Mouse (Mus musculus) thymus, postnatal 0 days (tissue): Measurements from ENCODE around the gene Gm20481. TPM values are rescaled to one million over a fixed set of nuclear protein-coding genes. Genes with fewer than 3 reads are reported as not detected.
"Not testable (repeated sequence)": the region's sequence is repeated elsewhere in the genome, so short reads cannot be mapped to it uniquely, and the experiment has no call there.

Source experiments
- DNase-seq: peaks from one replicate; pipeline ENCODE4 v3.0.0-alpha.2; 2015; ENCODE audit warnings: low spot score
- polyA plus RNA-seq: library from polyadenylated mRNA; unstranded; fragments of >200 nt; fragmentation: Nextera tagmentation; extraction: Ambion mirVana; gene quantifications from 2 replicates; pipeline ENCODE4 v1.2.1, GENCODE M21; 2015

Gene Gm20481
- polyA plus RNA-seq, 1 experiment from 2014 or later, result not detected

- no peak for DNase-seq
Observed at GRCm38 (mm10) chr17:34951636-34952377, 17.9 kb upstream of the Gm20481 start.

DNA sequence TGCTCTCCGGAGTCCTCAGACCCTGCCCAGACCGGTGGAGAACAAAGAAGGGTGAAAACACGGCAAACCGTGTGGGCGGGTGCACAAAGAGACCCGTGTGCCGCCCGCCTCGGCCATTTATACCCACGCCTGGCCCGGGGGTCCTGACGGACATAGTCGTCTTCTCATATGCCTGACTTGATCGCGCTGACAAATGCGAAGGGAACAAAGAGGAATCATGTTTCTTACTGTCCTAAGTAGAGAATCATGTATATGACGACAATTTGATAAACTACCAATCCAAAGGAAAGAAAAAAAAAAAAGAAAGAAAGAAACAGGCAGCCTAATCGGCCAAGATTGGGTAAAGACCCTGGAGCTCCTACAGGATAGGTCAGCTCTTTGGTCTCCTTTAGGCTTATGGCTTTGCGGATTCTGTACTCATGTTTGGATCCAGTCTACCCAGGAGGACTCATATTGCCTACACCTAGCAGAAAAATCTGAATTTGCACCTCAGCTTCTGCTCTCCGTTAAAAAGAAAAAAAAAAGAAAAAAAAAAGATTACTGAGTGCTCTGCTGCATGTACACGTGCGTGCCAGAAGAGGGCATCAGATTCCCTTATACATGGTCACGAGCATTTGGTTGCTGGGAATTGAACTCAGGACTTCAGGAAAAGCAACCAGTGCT lies 17.2 kb upstream of the Gm20481 start:
- DNase-seq, result peak; percentile 76

- DNase-seq, result no peak
Observed at GRCm38 (mm10) chr17:34953258-34953657, 16.5 kb upstream of the Gm20481 start.

DNA sequence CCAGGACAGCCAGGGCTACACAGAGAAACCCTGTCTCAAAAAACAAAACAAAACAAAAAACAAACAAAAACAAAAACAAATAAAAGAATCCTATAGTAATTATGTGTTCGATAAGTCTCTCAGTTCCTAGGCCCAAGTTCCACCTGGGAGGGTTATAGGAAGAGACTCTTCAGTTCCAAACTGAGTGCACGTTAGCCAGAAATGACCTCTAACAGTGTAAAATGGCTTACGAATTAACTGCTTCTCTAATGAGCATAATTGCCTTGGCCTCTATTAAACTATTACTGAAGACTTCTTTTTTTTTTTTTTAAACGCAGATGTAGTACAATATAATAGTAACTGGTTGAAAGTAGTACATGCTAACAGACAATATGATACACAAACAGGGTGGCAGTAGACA lies 15.8 kb upstream of the Gm20481 start:
- DNase-seq, result no peak

DNA sequence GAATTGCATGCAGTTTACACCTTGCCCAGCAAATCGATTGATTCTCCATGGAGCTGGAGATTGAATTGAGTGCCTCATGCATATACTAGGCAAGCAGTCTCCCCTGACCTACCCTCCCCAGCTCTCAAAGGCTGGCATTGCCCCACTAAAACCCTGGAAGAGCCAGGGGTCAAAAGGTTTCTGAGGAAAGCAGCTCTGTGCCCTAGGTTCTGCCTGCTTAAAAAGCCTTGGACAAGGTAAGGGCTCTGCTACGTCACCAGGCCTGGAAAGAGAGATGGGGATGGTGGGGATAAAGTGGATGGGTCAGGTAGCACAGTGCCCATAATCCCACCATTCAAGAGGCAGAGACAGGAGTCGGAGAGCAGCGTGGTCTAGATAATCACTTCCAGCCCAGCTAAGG lies 14.9 kb upstream of the Gm20481 start:
- no peak for DNase-seq

DNA sequence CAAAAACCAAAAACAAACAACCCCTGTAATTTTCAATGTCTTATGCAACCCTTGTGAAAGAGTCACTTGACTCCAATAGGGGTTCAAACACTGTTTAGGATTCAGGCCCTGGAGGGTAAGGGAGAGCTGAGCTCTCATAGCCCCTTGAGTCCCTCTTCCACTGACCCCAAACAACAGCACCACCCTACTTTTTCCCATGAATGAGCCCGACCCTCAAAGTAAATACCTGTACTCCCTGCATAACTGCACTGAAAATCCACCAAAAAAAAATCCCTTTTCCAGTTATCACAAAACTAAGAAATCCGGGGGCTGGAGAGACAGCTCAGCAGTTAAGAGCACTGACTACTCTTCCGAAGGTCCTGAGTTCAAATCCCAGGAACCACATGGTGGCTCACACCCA lies 13.8 kb upstream of the Gm20481 start:
- DNase-seq, result no peak

DNA sequence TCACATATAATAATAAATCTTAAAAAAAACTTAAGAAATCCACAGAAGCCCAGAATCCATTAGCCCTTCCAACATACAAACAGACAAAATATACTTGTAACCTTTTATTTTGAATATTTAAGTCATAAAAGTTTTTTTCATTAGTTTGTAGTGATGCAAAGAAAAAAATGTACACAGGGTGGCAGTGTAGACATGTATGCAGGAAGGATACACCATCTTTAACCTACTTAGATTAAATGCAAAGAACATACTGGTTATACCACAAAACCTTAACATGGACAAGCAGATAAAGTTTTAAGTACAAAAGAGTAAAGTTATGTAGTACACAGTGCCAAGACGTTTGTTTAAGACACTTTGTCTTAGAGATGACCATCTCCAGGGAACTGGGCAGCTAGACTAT lies 13.4 kb upstream of the Gm20481 start:
- peak; percentile 40 for DNase-seq

- DNase-seq, result not testable (repeated sequence)
Observed at GRCm38 (mm10) chr17:34957291-34957690, 12.4 kb upstream of the Gm20481 start.

DNA sequence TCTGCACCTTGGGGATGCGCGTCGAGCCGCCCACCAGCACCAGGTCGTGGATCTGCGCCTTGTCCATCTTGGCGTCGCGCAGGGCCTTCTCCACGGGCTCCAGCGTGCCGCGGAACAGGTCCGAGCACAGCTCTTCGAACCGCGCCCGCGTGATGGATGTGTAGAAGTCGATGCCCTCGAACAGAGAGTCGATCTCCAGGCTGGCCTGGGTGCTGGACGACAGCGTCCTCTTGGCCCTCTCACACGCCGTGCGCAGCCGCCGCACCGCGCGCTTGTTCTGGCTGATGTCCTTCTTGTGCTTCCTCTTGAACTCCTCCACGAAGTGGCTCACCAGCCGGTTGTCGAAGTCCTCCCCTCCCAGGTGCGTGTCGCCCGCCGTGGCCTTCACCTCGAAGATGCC lies 11.7 kb upstream of the Gm20481 start:
- DNase-seq, result not testable (repeated sequence)

- DNase-seq, result not testable (repeated sequence)
Observed at GRCm38 (mm10) chr17:34958734-34959129, 11.0 kb upstream of the Gm20481 start.

DNA sequence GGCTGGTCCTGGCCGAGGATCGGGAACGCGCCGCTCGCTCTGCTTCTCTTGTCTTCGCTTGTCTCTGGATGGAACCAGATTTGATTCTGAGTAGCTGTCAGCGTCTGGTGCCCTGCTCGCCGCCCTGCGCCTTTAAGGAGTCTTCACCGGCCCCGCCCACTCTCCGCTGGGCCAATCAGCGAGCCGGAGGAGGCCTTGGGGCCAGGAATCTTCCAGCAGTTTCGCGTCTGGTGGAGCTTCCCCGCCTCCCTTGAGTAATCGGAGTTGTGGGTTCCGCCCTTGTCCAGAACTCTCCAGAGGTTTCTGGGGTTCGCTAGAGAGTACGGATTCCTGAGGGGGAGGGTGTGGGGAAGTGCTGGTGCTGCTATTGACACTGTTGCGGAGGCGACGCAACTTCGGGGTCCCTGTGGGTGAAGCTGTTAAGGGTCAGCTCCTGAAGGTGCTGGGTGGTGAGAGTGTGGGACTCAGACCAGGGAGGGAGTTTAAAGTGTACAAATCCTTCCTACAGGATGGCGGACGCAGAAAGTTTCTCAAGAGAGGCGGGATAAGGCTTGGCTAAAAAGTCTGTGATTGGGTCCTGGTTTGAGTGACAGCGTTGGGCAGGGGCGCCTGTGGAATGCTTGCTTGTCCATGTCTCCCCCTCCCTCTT lies 10.5 kb upstream of the Gm20481 start, which contains the start of gene Hspa1b:
Gene Hspa1b (minus strand): TSS at position 109 of the 649 bp plus-strand sequence.
- DNase-seq, result peak; percentile 60

DNA sequence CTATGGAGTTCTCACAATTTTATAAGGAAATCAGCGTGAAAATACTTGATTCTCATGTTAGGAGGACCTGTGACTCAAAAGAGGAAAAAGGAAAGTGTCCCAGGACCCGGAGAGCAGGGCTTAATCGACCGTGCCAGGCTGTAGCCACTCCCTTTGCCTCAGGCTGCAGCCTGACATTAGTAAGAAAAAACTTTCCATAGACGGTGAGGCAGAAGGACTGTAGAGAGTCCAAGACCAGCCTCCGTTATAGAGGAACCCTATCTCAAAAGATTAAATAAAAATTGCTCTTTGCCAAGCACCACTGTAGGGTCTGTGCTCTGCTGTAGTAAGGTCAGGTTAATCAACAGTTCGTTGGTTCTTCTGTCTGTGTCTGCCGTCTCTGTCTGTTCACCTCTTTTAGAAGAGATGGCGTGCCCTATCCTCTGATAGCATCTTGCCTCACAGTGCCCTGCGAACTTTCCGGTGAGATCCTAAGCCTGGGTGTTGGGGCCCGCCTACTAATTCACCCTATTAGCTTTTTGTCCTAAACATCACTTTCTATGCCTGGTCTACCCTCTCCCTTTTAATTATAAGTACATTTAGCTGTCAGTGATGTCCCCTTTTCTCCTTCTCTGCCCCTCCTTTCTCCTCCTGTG lies 9.7 kb upstream of the Gm20481 start:
- DNase-seq, result no peak

DNA sequence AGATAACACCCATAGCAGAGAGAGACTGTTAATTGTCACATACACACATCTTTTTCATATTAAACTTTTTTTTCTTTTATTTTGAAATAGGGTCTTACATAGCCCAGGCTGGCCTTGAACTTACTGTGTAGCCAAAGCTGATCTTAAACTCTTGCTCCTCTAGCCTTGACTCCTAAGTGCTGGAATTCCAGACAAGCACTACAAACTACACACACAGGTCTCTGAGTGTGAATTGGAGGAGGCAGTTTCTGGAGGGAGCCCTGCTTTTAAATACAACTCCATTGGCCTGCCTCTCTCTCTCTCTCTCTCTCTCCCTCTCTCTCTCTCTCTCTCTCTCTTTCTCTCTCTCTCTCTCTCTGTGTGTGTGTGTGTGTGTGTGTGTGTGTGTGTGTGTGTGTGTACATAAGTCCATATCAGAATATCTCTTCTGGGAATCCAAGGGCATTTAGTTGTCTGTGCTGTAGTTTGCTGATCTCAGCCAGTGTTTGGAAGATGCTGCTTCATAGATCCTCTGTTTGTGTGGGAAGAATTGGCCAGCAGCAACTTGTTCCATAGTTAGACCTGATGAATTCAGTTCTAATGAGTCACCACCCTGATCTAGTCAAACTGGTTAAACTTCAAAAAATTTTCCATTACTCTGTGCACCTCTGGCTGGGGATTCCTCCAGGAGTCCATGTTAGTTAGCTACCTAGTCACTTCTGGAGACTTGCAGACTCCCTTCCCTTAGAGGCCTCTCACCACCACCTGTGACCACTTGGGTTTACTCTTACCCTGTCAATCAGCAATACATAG lies 8.8 kb upstream of the Gm20481 start:
- DNase-seq, result no peak

DNA sequence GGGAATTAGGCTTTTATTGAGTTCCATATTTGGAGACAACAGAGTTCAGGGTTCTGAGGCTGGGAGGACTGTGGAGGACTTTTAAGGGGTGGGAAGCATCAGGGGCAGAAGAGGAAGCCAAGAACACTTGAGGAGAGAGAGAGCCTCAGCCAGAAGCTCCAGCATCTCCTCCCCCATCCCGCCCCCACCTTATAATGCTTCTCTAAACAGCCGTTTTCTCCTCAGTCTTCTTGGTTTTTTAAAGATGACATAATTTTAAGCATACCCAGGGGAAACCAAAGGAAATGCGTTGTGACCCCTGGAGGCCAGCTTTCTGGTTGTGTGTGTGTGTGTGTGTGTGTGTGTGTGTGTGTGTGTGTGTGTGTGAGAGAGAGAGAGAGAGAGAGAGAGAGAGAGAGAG lies 7.6 kb upstream of the Gm20481 start:
- DNase-seq, result no peak

DNA sequence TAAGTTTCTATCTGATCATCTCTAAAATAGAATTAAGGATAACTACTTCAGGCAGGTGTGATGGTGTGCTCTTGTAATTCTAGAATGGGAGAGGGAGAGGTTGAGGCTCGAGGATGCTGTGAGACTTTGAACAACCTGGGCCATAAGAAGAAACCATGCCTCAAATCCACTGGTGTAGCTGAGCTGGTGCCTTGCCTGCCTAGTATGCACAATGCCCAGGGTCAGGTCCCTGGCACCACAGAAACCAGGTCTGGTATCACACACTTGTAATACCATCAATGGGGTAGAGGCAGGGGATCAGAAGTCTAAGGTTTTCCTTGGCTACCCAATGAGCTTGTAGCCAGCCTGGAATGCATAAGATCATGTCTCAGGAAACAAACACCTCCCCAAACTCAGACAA lies 6.9 kb upstream of the Gm20481 start:
- DNase-seq, result no peak

- no peak for DNase-seq
Observed at GRCm38 (mm10) chr17:34964640-34965049, 5.1 kb upstream of the Gm20481 start.

- no peak for DNase-seq
Observed at GRCm38 (mm10) chr17:34965627-34966026, 4.1 kb upstream of the Gm20481 start.

GRCm38 (mm10) chr17:34970850-34971249 lies 1.1 kb downstream of the Gm20481 start:
- not testable (repeated sequence) for DNase-seq

DNA sequence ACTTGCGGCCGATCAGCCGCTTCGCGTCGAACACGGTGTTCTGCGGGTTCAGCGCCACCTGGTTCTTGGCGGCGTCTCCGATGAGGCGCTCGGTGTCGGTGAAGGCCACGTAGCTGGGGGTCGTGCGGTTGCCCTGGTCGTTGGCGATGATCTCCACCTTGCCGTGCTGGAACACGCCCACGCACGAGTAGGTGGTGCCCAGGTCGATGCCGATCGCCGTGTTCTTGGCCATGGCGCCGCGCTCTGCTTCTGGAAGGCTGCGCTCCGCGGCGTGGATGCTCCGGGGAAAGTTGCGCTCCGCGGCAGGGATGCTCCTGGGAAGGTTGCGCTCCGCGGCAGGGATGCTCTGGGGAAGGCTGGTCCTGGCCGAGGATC lies 2.0 kb downstream of the Gm20481 start:
- not testable (repeated sequence) for DNase-seq

DNA sequence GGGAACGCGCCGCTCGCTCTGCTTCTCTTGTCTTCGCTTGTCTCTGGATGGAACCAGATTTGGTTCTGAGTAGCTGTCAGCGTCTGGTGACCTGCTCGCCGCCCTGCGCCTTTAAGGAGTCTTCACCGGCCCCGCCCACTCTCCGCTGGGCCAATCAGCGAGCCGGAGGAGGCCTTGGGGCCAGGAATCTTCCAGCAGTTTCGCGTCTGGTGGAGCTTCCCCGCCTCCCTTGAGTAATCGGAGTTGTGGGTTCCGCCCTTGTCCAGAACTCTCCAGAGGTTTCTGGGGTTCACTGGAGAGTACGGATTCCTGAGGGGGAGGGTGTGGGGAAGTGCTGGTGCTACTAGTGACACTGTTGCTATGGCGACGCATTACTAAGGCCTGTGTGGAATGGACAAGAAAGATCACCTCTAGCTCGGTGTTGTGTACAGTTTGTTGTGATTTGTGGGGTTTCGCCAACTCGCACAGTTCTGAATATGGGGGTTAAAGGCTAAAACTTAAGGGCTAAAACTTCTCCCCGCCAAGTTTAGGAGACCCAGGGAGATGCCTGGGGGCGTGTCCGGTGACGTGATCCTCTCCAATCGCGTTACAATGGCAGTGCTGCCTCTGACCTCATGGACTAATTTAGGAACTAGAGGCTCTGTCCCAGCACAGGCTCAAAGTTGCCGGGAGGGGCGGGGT lies 2.5 kb downstream of the Gm20481 start, which contains the start of the genes Hspa1a and Hspa1l:
Gene Hspa1a (minus strand): TSS at position 88 of the 681 bp plus-strand sequence.
Gene Hspa1l (plus strand): TSS at position 635 of the 681 bp plus-strand sequence.
- peak; percentile 60 for DNase-seq
